Mouse (Mus musculus): Measurements from ENCODE around the gene Dguok. TPM values are rescaled to one million over a fixed set of nuclear protein-coding genes. Genes with fewer than 3 reads are reported as not detected.

The Dguok gene
- polyA plus RNA-seq, 1 experiment from 2014 or later = 72.2 TPM

GRCm38 (mm10) chr6:83473240-83473639 lies 33.5 kb downstream of the Dguok start:
- Histone ChIP-seq H3K9me3 (no peaks in the 10 kb centered on the region), H3K27ac (no peak overlapping the region), H3K4me2 (no peak overlapping the region), H3K9ac (no peak overlapping the region), H3K4me1 (no peaks in the 10 kb centered on the region), H3K27me3 (replicated peaks) (no peaks in the 10 kb centered on the region), H3K36me3 (replicated peaks) (no peaks in the 10 kb centered on the region), H3K4me3 (no peak overlapping the region)
- WGBS = 88% methylated on average over 9 of the region's 9 CpGs
- no peak for ATAC-seq (replicated peaks)

DNA sequence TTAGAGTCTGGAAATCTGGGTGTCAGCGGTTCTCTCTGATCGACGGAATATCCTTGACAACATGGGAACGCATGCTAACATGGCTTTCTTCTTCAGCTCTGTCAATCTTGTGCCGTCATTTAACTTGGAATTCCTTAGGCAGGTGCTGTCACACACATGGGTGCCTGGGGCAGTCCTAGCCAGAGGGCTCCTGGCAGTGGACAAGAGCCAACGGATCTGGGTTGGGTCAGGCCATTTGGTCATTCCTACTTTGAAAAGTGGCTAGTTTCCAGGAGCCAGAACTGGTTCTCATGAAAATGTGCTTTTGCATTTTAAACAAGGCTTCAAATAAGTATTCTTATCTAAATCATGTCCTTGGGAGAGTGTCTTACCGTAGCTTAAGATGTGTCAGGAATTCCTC lies 35.0 kb downstream of the Dguok start:
- no peak overlapping the region for H3K4me3 ChIP-seq
- WGBS = 87% methylated on average over 7 of the region's 7 CpGs
- no peaks in the 10 kb centered on the region for H3K27me3 ChIP-seq (replicated peaks)
- no peak overlapping the region for H3K27ac ChIP-seq
- H3K9ac ChIP-seq = no peak overlapping the region
- H3K4me1 ChIP-seq = no peaks in the 10 kb centered on the region
- H3K9me3 ChIP-seq = no peaks in the 10 kb centered on the region
- ATAC-seq (replicated peaks) = no peak
- no peaks in the 10 kb centered on the region for H3K36me3 ChIP-seq (replicated peaks)
- no peak overlapping the region for H3K4me2 ChIP-seq

GRCm38 (mm10) chr6:83464011-83464410 lies 42.8 kb downstream of the Dguok start:
- H3K4me3 ChIP-seq = no peak overlapping the region
- H3K27ac ChIP-seq = no peak overlapping the region
- no peaks in the 10 kb centered on the region for H3K9me3 ChIP-seq
- H3K9ac ChIP-seq = no peak overlapping the region
- no peaks in the 10 kb centered on the region for H3K27me3 ChIP-seq (replicated peaks)
- no peaks in the 10 kb centered on the region for H3K4me1 ChIP-seq
- no peaks in the 10 kb centered on the region for H3K36me3 ChIP-seq (replicated peaks)
- no peak for ATAC-seq (replicated peaks)
- no peak overlapping the region for H3K4me2 ChIP-seq

DNA sequence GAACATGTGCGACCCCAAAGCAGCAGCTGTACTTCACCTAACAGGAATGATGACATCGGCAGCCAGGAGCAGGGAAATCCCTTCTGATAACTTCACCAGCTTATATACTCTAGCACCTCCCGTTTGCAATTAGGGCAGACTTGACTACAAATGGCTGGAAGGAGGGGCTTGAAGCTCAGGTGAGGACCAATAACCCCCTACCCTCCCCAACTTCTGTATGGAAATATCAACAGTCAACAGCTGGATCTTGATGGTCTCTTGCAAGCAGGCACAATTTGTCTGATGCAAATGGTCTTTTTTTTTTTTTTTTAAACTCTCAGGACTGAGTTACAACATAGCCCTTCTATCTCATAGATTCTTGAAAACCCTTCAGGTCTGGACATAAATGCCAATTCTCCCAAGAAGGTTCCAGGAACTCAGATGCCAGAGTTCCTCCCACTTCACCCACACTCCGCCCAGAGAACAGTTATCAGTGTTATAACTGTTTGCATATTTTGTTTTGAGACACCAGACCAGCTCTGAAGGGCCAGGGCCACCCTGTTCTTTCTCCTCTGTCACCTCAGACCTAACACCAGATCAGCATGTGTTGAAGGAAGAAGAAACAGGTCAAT lies 47.6 kb downstream of the Dguok start, which contains the start of gene Tet3:
TSS of gene Tet3 (minus strand) at position 51 of the 611 bp plus-strand sequence.
- no peak for ATAC-seq (replicated peaks)
- Histone ChIP-seq H3K4me2 (no peak within 1 kb of the TSS), H3K4me1 (peaks cover 22% of the 10 kb centered on the region), H3K27ac (no peak within 1 kb of the TSS), H3K27me3 (replicated peaks) (no peaks in the 10 kb centered on the region), H3K9ac (no peak within 1 kb of the TSS), H3K4me3 (no peak within 1 kb of the TSS), H3K36me3 (replicated peaks) (no peaks in the 10 kb centered on the region), H3K9me3 (no peaks in the 10 kb centered on the region)
- WGBS = 87% methylated on average over 4 of the region's 4 CpGs

DNA sequence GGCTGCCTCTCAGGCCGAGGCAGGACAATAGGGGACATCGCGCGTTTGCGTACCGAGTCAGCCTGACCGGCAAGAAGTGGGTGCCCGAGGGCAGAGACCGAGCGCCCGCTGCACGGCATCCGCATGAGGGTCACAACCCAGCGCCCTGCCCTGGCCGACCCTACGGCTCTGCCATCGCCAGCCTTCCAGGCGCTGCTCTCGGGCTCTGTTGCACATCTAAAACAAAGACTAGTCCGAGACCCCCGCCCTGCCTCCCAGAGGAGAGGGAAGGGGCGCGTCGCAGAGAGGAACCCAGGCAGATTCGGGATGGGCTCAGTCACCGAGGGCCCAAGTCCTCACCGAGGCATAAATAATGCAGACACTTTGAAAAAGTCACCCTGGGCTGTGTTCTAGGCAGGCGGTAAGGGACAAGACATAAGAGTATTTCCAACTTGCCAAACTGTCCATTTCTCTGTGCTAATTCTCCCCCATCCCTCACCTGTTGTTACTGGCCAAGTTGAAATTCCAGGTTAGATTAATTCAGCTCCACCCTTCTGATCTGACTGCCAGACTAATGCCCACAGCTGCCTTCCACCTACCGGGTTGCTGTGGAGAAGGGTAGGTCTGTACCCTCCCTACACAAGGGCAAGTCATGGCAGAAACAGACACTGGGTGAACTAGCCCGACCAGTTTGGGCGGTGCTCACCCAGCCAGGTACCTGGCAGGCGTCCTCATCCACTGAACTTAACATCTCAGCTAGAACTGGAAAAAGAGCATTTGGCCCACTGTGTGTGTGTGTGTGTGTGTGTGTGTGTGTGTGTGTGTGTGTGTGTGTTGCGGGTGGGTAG lies 49.6 kb downstream of the Dguok start:
- H3K27me3 ChIP-seq (replicated peaks) = no peaks in the 10 kb centered on the region
- H3K4me1 ChIP-seq = peaks cover 40% of the 10 kb centered on the region
- peak; percentile 19 for ATAC-seq (replicated peaks)
- WGBS = 3% methylated on average over 33 of the region's 33 CpGs
- H3K4me3 ChIP-seq = peak overlapping the region; percentile 81
- H3K9me3 ChIP-seq = no peaks in the 10 kb centered on the region
- peak overlapping the region; percentile 93 for H3K27ac ChIP-seq
- H3K4me2 ChIP-seq = peak overlapping the region; percentile 91
- H3K36me3 ChIP-seq (replicated peaks) = no peaks in the 10 kb centered on the region
- H3K9ac ChIP-seq = peak overlapping the region; percentile 82

DNA sequence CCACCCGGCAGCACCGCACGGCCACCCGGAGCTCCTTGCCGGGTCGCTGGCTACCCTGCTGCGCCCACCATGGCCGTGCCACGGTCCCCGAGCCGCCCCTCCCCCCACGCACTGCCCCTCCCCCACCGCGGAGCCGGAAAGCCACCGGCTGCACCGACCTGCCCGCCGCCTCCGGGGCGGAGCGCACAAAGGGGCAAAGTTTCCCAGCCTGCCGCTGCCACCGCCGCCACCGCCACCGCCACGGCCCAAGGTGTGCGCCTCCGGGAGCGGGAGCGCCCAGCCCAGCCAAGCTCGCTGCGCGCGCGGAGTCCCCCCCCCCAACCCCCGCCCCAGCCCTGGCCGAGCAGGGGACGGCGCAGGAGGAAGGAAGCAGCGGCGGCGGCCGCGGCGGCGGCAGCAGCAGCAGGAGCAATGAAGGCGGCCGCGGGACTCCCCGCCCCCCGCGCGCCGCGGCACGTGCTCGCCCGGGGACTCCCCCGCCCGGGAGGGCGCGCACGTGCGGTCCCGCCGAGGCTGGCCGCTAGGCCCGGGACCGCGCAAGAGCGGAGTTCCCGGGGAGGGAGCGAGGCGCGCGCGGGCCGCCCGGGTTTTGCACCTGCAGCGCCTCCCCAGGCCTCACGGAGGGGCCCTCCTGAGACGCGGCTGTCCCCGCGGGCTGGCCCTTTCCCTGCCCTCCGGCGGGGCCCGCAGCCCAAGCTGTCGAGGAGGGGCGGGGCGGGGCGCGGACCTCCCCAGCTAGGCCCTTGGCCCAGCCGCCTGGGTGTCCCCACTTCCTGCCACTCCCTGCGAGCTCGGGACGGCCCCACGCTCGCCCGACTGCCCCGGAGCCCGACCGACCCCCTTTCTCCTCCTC lies 50.4 kb downstream of the Dguok start:
- Histone ChIP-seq H3K9ac (peak overlapping the region; percentile 82), H3K9me3 (no peaks in the 10 kb centered on the region), H3K4me3 (peak overlapping the region; percentile 81), H3K4me2 (peak overlapping the region; percentile 91), H3K27me3 (replicated peaks) (no peaks in the 10 kb centered on the region), H3K4me1 (peaks cover 48% of the 10 kb centered on the region), H3K36me3 (replicated peaks) (no peaks in the 10 kb centered on the region), H3K27ac (peak overlapping the region; percentile 93)
- WGBS = 0% methylated on average over 77 of the region's 105 CpGs
- peak; percentile 82 for ATAC-seq (replicated peaks)

- Histone ChIP-seq H3K27me3 (replicated peaks) (no peaks in the 10 kb centered on the region), H3K27ac (peak overlapping the region; percentile 93), H3K36me3 (replicated peaks) (no peaks in the 10 kb centered on the region), H3K9me3 (no peaks in the 10 kb centered on the region), H3K4me3 (peak overlapping the region; percentile 81), H3K4me2 (peak overlapping the region; percentile 91), H3K4me1 (peaks cover 56% of the 10 kb centered on the region), H3K9ac (peak overlapping the region; percentile 82)
- WGBS = 1% methylated on average over 37 of the region's 41 CpGs
- peak; percentile 55 for ATAC-seq (replicated peaks)
Measured at GRCm38 (mm10) chr6:83455328-83456130, 51.2 kb downstream of the Dguok start.

DNA sequence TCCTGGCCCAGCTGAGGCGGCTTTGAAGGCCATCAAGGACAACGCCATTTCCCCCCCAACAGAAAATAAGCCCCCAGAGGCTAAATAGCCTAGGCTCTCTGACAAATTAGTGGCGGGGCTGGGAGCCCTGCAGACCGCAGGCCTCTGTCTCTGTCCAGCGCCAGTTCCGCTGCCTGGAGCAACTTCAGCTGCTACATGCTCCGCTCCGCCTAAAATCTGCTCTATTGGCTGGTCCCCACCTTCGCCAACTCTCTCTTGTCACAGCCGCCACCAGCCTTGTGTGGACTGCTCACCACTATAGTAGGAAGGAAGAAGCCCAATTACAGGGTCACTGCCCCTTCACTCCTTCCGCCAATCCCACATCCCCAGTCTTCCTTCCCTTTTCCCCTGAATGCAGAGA lies 53.1 kb downstream of the Dguok start:
- H3K4me1 ChIP-seq = peaks cover 75% of the 10 kb centered on the region
- WGBS = 34% methylated on average over 11 of the region's 11 CpGs
- no peak for ATAC-seq (replicated peaks)
- H3K9ac ChIP-seq = peak overlapping the region; percentile 34; the same call in 1 of the 2 replicates
- no peaks in the 10 kb centered on the region for H3K36me3 ChIP-seq (replicated peaks)
- H3K27me3 ChIP-seq (replicated peaks) = no peaks in the 10 kb centered on the region
- H3K4me3 ChIP-seq = peak overlapping the region; percentile 81
- no peaks in the 10 kb centered on the region for H3K9me3 ChIP-seq
- no peak overlapping the region for H3K27ac ChIP-seq
- H3K4me2 ChIP-seq = peak overlapping the region; percentile 91

DNA sequence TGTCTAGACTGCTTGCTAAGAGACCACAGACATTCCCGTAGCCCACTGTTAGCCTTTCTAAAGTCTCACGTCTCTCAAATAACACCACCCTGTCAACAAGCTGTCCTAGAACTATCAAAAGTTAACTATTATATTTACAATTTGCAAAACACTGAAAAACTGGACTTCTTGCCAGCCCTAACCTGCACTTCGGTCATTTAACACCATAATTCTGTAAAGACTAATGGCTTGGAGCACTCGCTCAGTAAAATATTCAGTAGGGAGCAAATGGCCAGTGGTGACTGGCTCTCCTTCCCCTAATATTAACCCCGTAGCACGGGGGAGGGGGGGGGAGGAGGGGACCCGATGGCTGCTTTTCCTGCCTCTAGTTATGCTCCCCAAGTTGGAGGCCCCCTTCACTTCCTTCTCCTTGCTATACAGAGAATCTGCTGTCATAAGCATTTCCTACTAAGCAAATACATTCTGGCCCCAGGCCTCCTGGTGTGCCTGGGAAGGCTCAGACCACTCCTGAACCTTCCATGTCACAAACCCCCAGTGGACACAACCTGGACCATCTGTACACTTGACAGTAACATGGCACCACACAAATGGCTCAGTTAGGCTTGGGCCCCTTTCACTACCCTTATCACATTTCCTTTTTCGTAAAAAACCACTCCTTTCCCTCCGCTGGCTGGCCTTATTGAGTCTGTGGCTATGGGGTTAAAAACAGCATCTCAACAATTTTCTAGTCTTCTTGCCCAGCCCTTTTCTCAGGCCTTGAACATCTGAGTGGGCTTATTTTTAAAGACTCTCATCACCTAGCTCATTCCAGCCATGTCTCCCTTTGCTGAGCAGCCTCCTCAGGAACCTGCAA lies 56.1 kb downstream of the Dguok start:
- Histone ChIP-seq H3K9ac (peak overlapping the region; percentile 23; the same call in 1 of the 2 replicates), H3K4me2 (no peak overlapping the region), H3K9me3 (no peaks in the 10 kb centered on the region)

GRCm38 (mm10) chr6:83449440-83449839 lies 57.3 kb downstream of the Dguok start:
- H3K36me3 ChIP-seq (replicated peaks) = no peaks in the 10 kb centered on the region
- H3K4me2 ChIP-seq = no peak overlapping the region
- H3K9me3 ChIP-seq = no peaks in the 10 kb centered on the region
- no peak overlapping the region for H3K27ac ChIP-seq
- H3K9ac ChIP-seq = no peak overlapping the region
- 72% methylated on average over 3 of the region's 3 CpGs for WGBS
- peaks cover 62% of the 10 kb centered on the region for H3K4me1 ChIP-seq
- H3K27me3 ChIP-seq (replicated peaks) = no peaks in the 10 kb centered on the region
- no peak for ATAC-seq (replicated peaks)
- H3K4me3 ChIP-seq = no peak overlapping the region

More for the DNA sequence above, 56.1 kb downstream of the Dguok start:
- Histone ChIP-seq H3K4me1 (peaks cover 69% of the 10 kb centered on the region), H3K27ac (no peak overlapping the region), H3K27me3 (replicated peaks) (no peaks in the 10 kb centered on the region), H3K36me3 (replicated peaks) (no peaks in the 10 kb centered on the region), H3K4me3 (no peak overlapping the region)
- ATAC-seq (replicated peaks) = no peak
- 79% methylated on average over 9 of the region's 9 CpGs for WGBS

GRCm38 (mm10) chr6:83448911-83449310 lies 57.9 kb downstream of the Dguok start:
- no peak overlapping the region for H3K9ac ChIP-seq
- no peak for ATAC-seq (replicated peaks)
- H3K9me3 ChIP-seq = no peaks in the 10 kb centered on the region
- H3K4me2 ChIP-seq = no peak overlapping the region
- peaks cover 62% of the 10 kb centered on the region for H3K4me1 ChIP-seq
- WGBS = 92% methylated on average over 4 of the region's 4 CpGs
- H3K27ac ChIP-seq = no peak overlapping the region
- H3K4me3 ChIP-seq = no peak overlapping the region
- no peaks in the 10 kb centered on the region for H3K36me3 ChIP-seq (replicated peaks)
- H3K27me3 ChIP-seq (replicated peaks) = no peaks in the 10 kb centered on the region

All from midbrain, embryonic 15.5 days (tissue).